Mouse (Mus musculus) ES-Bruce4 (cell line): ENCODE measurements around the gene St3gal2. TPM values are rescaled to one million over a fixed set of nuclear protein-coding genes. Genes with fewer than 3 reads are reported as not detected.

ENCODE experiments used
- H3K27ac ChIP-seq: 2 replicates; pipeline ENCODE4 v1.5.1; 2012; ENCODE audit warnings: low read length, inconsistent platforms; ENCODE audit not compliant: insufficient read depth
- H3K27me3 ChIP-seq: 2 replicates; pipeline ENCODE4 v1.6.1; 2012; ENCODE audit warnings: mild to moderate bottlenecking, low read length, inconsistent platforms; ENCODE audit not compliant: control insufficient read depth, poor library complexity, insufficient read depth, severe bottlenecking
- H3K36me3 ChIP-seq: 2 replicates; pipeline ENCODE4 v1.6.1; 2012; ENCODE audit warnings: inconsistent platforms, mild to moderate bottlenecking, low read length, moderate library complexity; ENCODE audit not compliant: control insufficient read depth, poor library complexity, insufficient read depth, severe bottlenecking
- H3K4me1 ChIP-seq: one replicate; pipeline ENCODE4 v1.8.1; 2011; ENCODE audit warnings: low read length; ENCODE audit not compliant: control insufficient read depth, insufficient read depth
- H3K4me3 ChIP-seq: 2 replicates; pipeline ENCODE4 v1.5.1; 2011; ENCODE audit warnings: low read depth, mild to moderate bottlenecking, low read length
- H3K9ac ChIP-seq: 2 replicates; pipeline ENCODE4 v1.6.1; 2012; ENCODE audit warnings: low read depth, mild to moderate bottlenecking, inconsistent platforms; ENCODE audit not compliant: poor library complexity, severe bottlenecking
- H3K9me3 ChIP-seq: replicated peaks from 2 replicates; pipeline ENCODE4 v1.6.1; 2012; ENCODE audit warnings: mild to moderate bottlenecking, low read length, inconsistent platforms; ENCODE audit not compliant: control insufficient read depth, poor library complexity, insufficient read depth, severe bottlenecking
- CTCF ChIP-seq: IDR thresholded peaks from one replicate; pipeline ENCODE4 v1.8.1; 2011; ENCODE audit warnings: low read depth, low read length
- EP300 ChIP-seq: IDR thresholded peaks from 2 replicates; pipeline ENCODE4 v1.6.1; 2011; ENCODE audit warnings: low read depth, low read length; ENCODE audit not compliant: insufficient read depth
- POLR2A ChIP-seq: IDR thresholded peaks from one replicate; pipeline ENCODE4 v1.8.1; 2011; ENCODE audit warnings: low read length; ENCODE audit not compliant: insufficient read depth
- polyA plus RNA-seq: library from polyadenylated mRNA; stranded (reverse); fragments of >200 nt; gene quantifications from 2 replicates; pipeline ENCODE4 v1.2.4, GENCODE M21; 2011; ENCODE audit warnings: low read depth; ENCODE audit not compliant: missing spikeins, insufficient read depth, insufficient read length

Gene St3gal2
- polyA plus RNA-seq, 1 experiment, result 7.1 TPM

GRCm38 (mm10) chr8:110887551-110887950 lies 32.2 kb upstream of the St3gal2 start:
- H3K4me3 ChIP-seq, result no peak overlapping the region
- peaks cover 2% of the 10 kb centered on the region; the same call in 1 of the 2 replicates for H3K36me3 ChIP-seq

DNA sequence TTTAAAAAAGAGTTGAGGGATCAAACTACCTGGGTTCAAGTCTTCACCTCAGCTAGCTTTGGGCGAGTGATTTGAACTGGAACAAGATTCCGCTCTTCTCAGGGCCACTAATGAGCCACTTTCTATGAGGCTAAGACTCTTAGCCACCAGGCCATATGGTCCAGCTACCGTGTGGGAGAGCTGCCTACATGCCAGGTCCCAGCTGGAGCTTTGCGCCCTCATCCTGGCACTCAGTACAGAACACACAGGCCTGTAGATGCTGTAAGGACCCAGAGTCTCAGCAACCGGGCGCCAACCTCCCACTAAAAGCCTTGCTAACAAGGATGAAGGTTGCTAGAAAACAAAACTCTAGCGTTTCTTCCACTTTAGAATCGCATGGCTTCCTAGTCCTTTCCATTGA lies 31.3 kb upstream of the St3gal2 start:
- Histone ChIP-seq H3K27me3 (no peaks in the 10 kb centered on the region), H3K9ac (no peak overlapping the region), H3K27ac (no peak overlapping the region), H3K36me3 (no peaks in the 10 kb centered on the region), H3K4me1 (no peaks in the 10 kb centered on the region), H3K4me3 (no peak overlapping the region), H3K9me3 (no peaks in the 10 kb centered on the region)
- TF ChIP-seq EP300 (no peak), CTCF (no peak), POLR2A (no peak)

More at GRCm38 (mm10) chr8:110887551-110887950, 32.2 kb upstream of the St3gal2 start:
- Histone ChIP-seq H3K9me3 (no peaks in the 10 kb centered on the region), H3K9ac (no peak overlapping the region), H3K27me3 (no peaks in the 10 kb centered on the region), H3K27ac (no peak overlapping the region), H3K4me1 (no peaks in the 10 kb centered on the region)
- TF ChIP-seq EP300, result no peak
- TF ChIP-seq CTCF, result no peak
- TF ChIP-seq POLR2A, result no peak

DNA sequence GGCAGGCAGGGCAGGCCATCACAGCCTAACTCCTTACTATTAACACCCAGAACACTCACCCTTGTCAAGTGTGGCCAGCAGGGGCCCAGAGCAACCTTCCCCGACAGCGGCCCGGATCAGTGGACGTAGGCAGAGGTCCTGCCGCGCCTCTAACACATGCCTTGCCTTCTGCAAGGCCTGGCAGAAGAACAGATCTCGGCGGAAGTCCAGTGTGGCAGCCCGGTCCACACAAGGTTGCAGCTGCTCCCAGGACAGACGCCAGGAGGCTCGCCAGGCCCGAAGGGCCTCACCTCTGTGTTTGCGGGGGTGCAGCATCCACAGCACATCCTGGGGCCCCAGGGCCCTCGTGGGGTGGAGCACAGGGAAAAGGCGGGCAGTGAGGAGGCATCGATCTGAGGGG lies 30.9 kb upstream of the St3gal2 start:
- H3K9me3 ChIP-seq, result no peaks in the 10 kb centered on the region
- H3K36me3 ChIP-seq, result no peaks in the 10 kb centered on the region
- H3K27ac ChIP-seq, result no peak overlapping the region
- no peaks in the 10 kb centered on the region for H3K4me1 ChIP-seq
- H3K27me3 ChIP-seq, result no peaks in the 10 kb centered on the region
- peak overlapping the region; percentile 15 for H3K4me3 ChIP-seq
- no peak for TF ChIP-seq CTCF
- TF ChIP-seq EP300, result no peak
- no peak for TF ChIP-seq POLR2A
- 0 out of 2 replicates have a peak overlapping the region, but pooled peaks have one; percentile 13 for H3K9ac ChIP-seq

GRCm38 (mm10) chr8:110889904-110890470 lies 29.7 kb upstream of the St3gal2 start:
- Histone ChIP-seq H3K4me1 (no peaks in the 10 kb centered on the region), H3K27ac (no peak overlapping the region), H3K9ac (no peak overlapping the region), H3K27me3 (no peaks in the 10 kb centered on the region), H3K4me3 (no peak overlapping the region), H3K36me3 (no peaks in the 10 kb centered on the region), H3K9me3 (no peaks in the 10 kb centered on the region)
- TF ChIP-seq EP300 (no peak), CTCF (no peak), POLR2A (no peak)

DNA sequence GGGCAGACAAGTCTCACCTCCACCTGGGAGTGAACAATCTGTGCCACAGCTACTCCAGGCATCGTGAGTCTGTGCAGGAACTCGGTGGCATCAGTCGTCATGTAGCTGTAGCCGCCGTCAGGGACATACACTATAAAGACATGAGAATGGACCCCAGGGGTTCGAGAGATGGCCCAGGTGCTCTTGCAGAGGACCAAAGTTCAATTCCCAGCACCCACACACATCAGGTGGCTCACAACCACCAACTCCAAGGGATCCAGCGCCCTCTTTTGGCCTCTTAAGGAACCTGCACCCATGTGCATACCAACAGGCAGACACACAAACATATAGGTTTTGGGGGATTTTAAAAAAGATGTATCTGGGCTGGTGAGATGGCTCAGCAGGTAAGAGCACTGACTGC lies 27.7 kb upstream of the St3gal2 start:
- no peaks in the 10 kb centered on the region for H3K36me3 ChIP-seq

DNA sequence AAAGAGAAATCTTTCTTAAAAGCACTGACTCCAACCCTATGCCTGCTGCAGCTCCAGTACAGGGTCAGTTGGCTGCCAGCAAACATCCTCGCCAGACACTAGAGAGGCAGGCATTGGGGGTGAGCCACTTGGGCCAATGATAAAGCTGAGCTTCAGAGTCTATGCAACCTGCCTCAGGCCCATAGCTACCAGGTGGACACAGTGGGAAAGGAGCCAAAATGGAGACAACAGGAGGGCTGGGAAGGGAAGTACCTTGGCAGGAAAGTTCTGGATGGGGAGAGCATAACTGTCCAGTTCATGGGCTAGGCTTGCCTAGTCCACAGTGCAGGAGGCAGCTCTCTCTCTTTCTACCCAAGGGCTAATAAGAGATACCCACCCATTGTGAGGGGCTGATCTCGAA lies 26.8 kb upstream of the St3gal2 start:
- no peaks in the 10 kb centered on the region for H3K27me3 ChIP-seq
- no peak overlapping the region for H3K27ac ChIP-seq
- no peak overlapping the region for H3K4me3 ChIP-seq
- H3K9me3 ChIP-seq, result no peaks in the 10 kb centered on the region
- H3K9ac ChIP-seq, result no peak overlapping the region
- no peaks in the 10 kb centered on the region for H3K36me3 ChIP-seq
- no peaks in the 10 kb centered on the region for H3K4me1 ChIP-seq
- TF ChIP-seq POLR2A (no peak), CTCF (no peak), EP300 (no peak)

More for the DNA sequence above, 27.7 kb upstream of the St3gal2 start:
- H3K9ac ChIP-seq, result no peak overlapping the region
- H3K9me3 ChIP-seq, result no peaks in the 10 kb centered on the region
- no peak overlapping the region for H3K4me3 ChIP-seq
- H3K27me3 ChIP-seq, result no peaks in the 10 kb centered on the region
- H3K4me1 ChIP-seq, result no peaks in the 10 kb centered on the region
- TF ChIP-seq CTCF (peak; percentile 27), POLR2A (no peak)
- no peak overlapping the region for H3K27ac ChIP-seq
